14 mouse cellular contexts compared by ENCODE assay signal in the genomic region with DNA sequence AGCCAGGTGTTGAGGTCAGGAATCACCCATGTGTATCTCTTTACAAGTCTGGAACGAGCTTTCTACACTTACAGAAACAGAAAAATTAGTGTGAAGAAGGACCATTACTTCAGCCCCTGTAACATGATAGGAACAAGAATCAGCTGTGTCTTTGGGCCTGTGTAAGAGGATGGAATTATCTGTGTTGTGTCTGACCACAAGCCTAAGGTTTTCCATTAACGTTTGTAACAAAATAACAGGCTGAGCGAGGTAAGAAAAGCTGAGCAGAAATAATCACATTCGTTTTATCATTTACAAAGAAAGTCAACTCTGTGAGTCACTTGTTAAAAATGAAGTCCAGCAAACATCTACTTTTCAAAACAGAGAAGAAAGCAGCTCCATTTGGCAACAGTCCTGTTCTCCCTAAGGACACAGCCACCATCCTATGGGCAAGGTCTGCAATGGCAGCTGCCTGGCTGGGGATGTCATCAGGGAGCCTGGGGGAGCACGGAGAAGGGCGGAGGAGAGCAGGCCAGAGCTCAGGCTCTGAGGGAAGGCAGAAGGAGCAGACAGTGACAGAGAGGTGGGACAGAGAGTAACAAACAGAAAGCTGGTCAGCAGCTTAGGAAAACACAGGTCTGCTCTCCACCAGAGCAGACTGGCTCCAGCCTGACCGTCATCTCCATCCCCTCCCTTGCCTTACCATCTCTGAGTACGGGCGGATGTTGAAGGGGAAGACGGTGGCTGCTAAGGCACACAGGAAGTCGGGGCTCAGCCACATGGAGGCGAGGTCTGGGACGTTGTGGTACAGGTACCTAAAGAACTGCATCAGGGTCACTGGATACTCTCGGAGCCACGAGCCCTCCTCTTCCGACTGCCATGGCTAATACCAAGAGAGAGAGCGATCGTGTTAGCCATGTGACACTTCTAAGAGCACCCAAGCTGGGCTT.
DNase-seq lines count a peak whose midpoint lies in the region; ATAC-seq lines count a peak whose summit lies in the region.
"Had no signal": no experiment of that assay in that cellular context is flagged by ENCODE, and none has a peak within 500 bp of the region (broad histone marks: within the 10 kb centered on the region; RNA-seq: fewer than 3 reads in every experiment).

No protein-coding gene starts in this region.

- no peak overlapping the region for H3K9ac ChIP-seq in heart, embryonic 13.5 days
- no peak overlapping the region for H3K9ac ChIP-seq in embryonic facial prominence, embryonic 13.5 days
- no peak overlapping the region for H3K9ac ChIP-seq in liver, embryonic 12.5 days
- H3K9ac ChIP-seq: lung, embryonic 14.5 days; neural tube, embryonic 12.5 days had no signal

- no peak for ATAC-seq in heart, embryonic 13.5 days (ENCODE audit: extremely low read depth, insufficient number of reproducible peaks, low FRiP score, low TSS enrichment)
- ATAC-seq in embryonic facial prominence, embryonic 13.5 days (ENCODE audit: insufficient number of reproducible peaks, insufficient read depth, low FRiP score, low TSS enrichment, low read depth): no peak
- ATAC-seq in liver, embryonic 12.5 days: no peak

- no peaks in the 10 kb centered on the region for H3K27me3 ChIP-seq in heart, embryonic 13.5 days (replicated peaks)
- H3K27me3 ChIP-seq in embryonic facial prominence, embryonic 13.5 days: no peaks in the 10 kb centered on the region
- no peaks in the 10 kb centered on the region for H3K27me3 ChIP-seq in liver, embryonic 12.5 days (replicated peaks)
- H3K27me3 ChIP-seq: neural tube, embryonic 12.5 days had no signal

- peaks cover 5% of the 10 kb centered on the region; the same call in 1 of the 2 replicates for H3K4me1 ChIP-seq in heart, embryonic 13.5 days
- no peaks in the 10 kb centered on the region for H3K4me1 ChIP-seq in embryonic facial prominence, embryonic 13.5 days
- no peaks in the 10 kb centered on the region for H3K4me1 ChIP-seq in liver, embryonic 12.5 days
- H3K4me1 ChIP-seq: neural tube, embryonic 12.5 days had no signal

- peak overlapping the region; percentile 42; the same call in 1 of the 2 replicates for H3K27ac ChIP-seq in heart, embryonic 13.5 days (replicated peaks)
- peak overlapping the region; percentile 11; the same call in 1 of the 2 replicates for H3K27ac ChIP-seq in embryonic facial prominence, embryonic 13.5 days
- H3K27ac ChIP-seq in liver, embryonic 12.5 days: no peak overlapping the region
- H3K27ac ChIP-seq: neural tube, embryonic 12.5 days had no signal

- WGBS in heart, embryonic 13.5 days: 83% methylated on average over 18 of the region's 18 CpGs
- WGBS in embryonic facial prominence, embryonic 13.5 days: 87% methylated on average over 18 of the region's 18 CpGs
- WGBS in liver, embryonic 12.5 days (ENCODE audit: insufficient replicate concordance): 85% methylated on average over 18 of the region's 18 CpGs

- no peak for DNase-seq in heart, adult 18-20 months
- DNase-seq in NIH3T3 (ENCODE audit: low read depth): peak; percentile 33
- peak; percentile 57 for DNase-seq in cerebellum, adult 11-12 months
- DNase-seq in urinary bladder, postnatal 4 days (ENCODE audit: low spot score in 2 of 2): no peak
- DNase-seq: gastrocnemius, postnatal 25 days; heart, postnatal 10 days; kidney, adult 9 months; midbrain, embryonic 14.5 days; retina, postnatal 1 day had no signal

- no peaks in the 10 kb centered on the region for H3K9me3 ChIP-seq in heart, embryonic 13.5 days
- no peaks in the 10 kb centered on the region for H3K9me3 ChIP-seq in embryonic facial prominence, embryonic 13.5 days
- no peaks in the 10 kb centered on the region for H3K9me3 ChIP-seq in liver, embryonic 12.5 days (replicated peaks)
- H3K9me3 ChIP-seq: neural tube, embryonic 12.5 days had no signal

- no peak overlapping the region for H3K4me3 ChIP-seq in heart, embryonic 13.5 days
- no peak overlapping the region for H3K4me3 ChIP-seq in embryonic facial prominence, embryonic 13.5 days
- H3K4me3 ChIP-seq in liver, embryonic 12.5 days: no peak overlapping the region
- H3K4me3 ChIP-seq: neural tube, embryonic 12.5 days had no signal

- peaks cover 90% of the 10 kb centered on the region for H3K36me3 ChIP-seq in heart, embryonic 13.5 days
- H3K36me3 ChIP-seq in embryonic facial prominence, embryonic 13.5 days: peaks cover 86% of the 10 kb centered on the region
- H3K36me3 ChIP-seq in liver, embryonic 12.5 days: peaks cover 88% of the 10 kb centered on the region

- H3K4me2 ChIP-seq in heart, embryonic 13.5 days: no peak overlapping the region
- no peak overlapping the region for H3K4me2 ChIP-seq in embryonic facial prominence, embryonic 13.5 days
- no peak overlapping the region for H3K4me2 ChIP-seq in liver, embryonic 12.5 days
- H3K4me2 ChIP-seq: lung, embryonic 14.5 days; neural tube, embryonic 12.5 days had no signal

Comparison
In these comparisons a context has a peak if more than half of its experiments do, and no peak if none do; other contexts are left out.
1. DNase-seq: peak in NIH3T3 (single experiment) and cerebellum, adult 11-12 months (single experiment); none in heart, adult 18-20 months (0 of 2) and urinary bladder, postnatal 4 days (0 of 2).